ENCODE assay signal across 9 mouse cellular contexts in the genomic region with DNA sequence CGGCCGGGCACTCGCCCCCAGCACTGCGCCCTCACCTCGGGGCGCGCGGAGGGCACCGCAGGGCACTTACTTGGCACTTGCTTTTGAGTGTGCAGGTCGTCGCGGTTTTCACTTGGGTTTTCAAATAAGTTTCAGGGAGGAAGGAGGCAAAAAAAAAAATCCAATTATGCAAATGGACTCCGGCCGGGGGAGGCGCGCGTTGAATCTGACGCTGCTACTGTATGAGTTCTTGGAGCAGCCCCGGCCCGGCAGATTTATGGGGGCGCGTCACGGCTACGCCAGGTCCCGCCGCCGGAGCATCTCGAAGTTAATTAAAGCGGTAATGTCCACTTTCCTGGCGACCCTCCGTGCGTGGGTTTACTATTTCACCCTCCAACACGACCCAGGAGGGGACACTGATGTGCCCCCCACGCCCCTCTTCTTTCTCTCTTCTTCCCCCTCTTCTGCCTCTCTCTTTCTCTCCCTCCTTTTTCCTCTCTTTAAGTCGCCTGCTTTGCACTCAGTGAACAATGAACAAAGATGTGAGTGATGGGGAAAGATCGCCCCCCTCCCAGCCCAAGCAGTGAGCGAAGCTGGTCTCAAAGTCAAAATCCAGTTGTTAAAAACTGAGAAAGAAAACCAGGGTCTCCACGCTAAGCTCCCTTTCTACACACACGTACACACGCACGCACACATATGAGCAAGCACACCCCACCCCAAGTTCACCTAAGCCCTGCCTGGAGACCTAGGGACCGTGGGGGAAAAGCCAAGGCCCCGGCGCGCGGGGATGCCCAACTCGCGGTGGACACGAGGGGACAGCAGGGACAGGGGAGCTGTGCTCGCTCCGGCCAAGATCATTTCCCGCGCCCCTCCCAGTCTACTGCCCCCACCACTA. TPM values are rescaled to one million over a fixed set of nuclear protein-coding genes. Genes with fewer than 3 reads are reported as not detected.
DNase-seq lines count a peak whose midpoint lies in the region; ATAC-seq and TF ChIP-seq lines count a peak whose summit lies in the region.
"Had no signal": no experiment of that assay in that cellular context is flagged by ENCODE, and none has a peak within 500 bp of the region (broad histone marks: within the 10 kb centered on the region; RNA-seq: fewer than 3 reads in every experiment).

No protein-coding gene starts in this region.

- peaks cover 55% of the 10 kb centered on the region for H3K4me1 ChIP-seq in kidney, embryonic 15.5 days
- H3K4me1 ChIP-seq in stomach, postnatal 0 days (replicated peaks; ENCODE audit: control insufficient read depth, insufficient read depth), result no peaks in the 10 kb centered on the region

- peak overlapping the region; percentile 99 for H3K4me2 ChIP-seq in kidney, embryonic 15.5 days
- peak overlapping the region; percentile 79 for H3K4me2 ChIP-seq in stomach, postnatal 0 days (replicated peaks; ENCODE audit: low read depth)

- H3K9ac ChIP-seq in kidney, embryonic 15.5 days, result peak overlapping the region; percentile 47
- H3K9ac ChIP-seq in stomach, postnatal 0 days (ENCODE audit: low read length), result peak overlapping the region; percentile 56

- WGBS in kidney, embryonic 15.5 days, result under 1% methylated on average over 53 of the region's 53 CpGs
- 1% methylated on average over 53 of the region's 53 CpGs for WGBS in stomach, postnatal 0 days

- 0 out of 2 replicates have a peak overlapping the region, but pooled peaks have one; percentile 14 for H3K27ac ChIP-seq in kidney, embryonic 15.5 days
- H3K27ac ChIP-seq in stomach, postnatal 0 days (replicated peaks), result peak overlapping the region; percentile 69

- H3K36me3 ChIP-seq in kidney, embryonic 15.5 days, result no peaks in the 10 kb centered on the region
- H3K36me3 ChIP-seq in stomach, postnatal 0 days (ENCODE audit: control insufficient read depth, insufficient read depth, low read length), result no peaks in the 10 kb centered on the region

- H3K9me3 ChIP-seq in kidney, embryonic 15.5 days (replicated peaks), result no peaks in the 10 kb centered on the region
- no peaks in the 10 kb centered on the region for H3K9me3 ChIP-seq in stomach, postnatal 0 days (ENCODE audit: control insufficient read depth, low read length)

- TF ChIP-seq EP300 in stomach, postnatal 0 days (optimal IDR thresholded peaks at IDR 0.05), result no peak

- DNase-seq in kidney, postnatal 25 days, result no peak
- DNase-seq in R1 (ENCODE audit: low read depth, low spot score), result peak; percentile 33
- peak; percentile 54 for DNase-seq in embryo, embryonic 10 days (ENCODE audit: low spot score)
- DNase-seq in heart, postnatal 10 days, result peak; percentile 23 to 47
- peak; percentile 57 for DNase-seq in lung, postnatal 10 days
- DNase-seq in stomach, postnatal 0 days (ENCODE audit: low spot score), result peak; percentile 18
- no peak for DNase-seq in spleen, adult 12 weeks (ENCODE audit: low spot score)

- ATAC-seq in kidney, embryonic 15.5 days (replicated peaks; ENCODE audit: low FRiP score), result peak; percentile 66; the same call in 1 of the 2 replicates
- no peak for ATAC-seq in stomach, postnatal 0 days (ENCODE audit: low FRiP score, low TSS enrichment)

- intact Hi-C loops in heart, postnatal 10 days (cut with DNase I), result loop anchor here (1.0 to 10.0 kb wide), 7 partner anchors 68 to 1865 kb away; no protein-coding TSS in a partner anchor

- H3K27me3 ChIP-seq in kidney, embryonic 15.5 days, result peaks cover 96% of the 10 kb centered on the region
- H3K27me3 ChIP-seq in stomach, postnatal 0 days (ENCODE audit: control insufficient read depth, insufficient read depth, low read length), result no peaks in the 10 kb centered on the region; the same call in 1 of the 2 replicates
- H3K27me3 ChIP-seq: CH12.LX had no signal

- no peak; the same call in 1 of the 2 replicates for TF ChIP-seq CTCF in stomach, postnatal 0 days (IDR thresholded peaks at IDR 0.05; ENCODE audit: low read depth)

- peak overlapping the region; percentile 61 for H3K4me3 ChIP-seq in kidney, embryonic 15.5 days (replicated peaks)
- peak overlapping the region; percentile 59 for H3K4me3 ChIP-seq in stomach, postnatal 0 days (ENCODE audit: low read depth, low read length)

RNA-seq across cellular contexts. Expression of gene Zfp536, which starts 3.7 kb away (rescaled TPM):
- 6.7 and 9.5 TPM in 2 replicates for polyA plus RNA-seq in kidney, embryonic 15.5 days (2015; fragmentation: Nextera tagmentation; extraction: Ambion mirVana)
- total RNA-seq in heart, postnatal 10 days (2021), result 10 to 100 TPM; 10.6 to 13.3 TPM
- polyA plus RNA-seq in stomach, postnatal 0 days (2015; fragmentation: Nextera tagmentation; extraction: Ambion mirVana), result 4.3 and 5.0 TPM in 2 replicates
- total RNA-seq: CH12.LX had no signal

Comparison
In these comparisons a context has a peak if more than half of its experiments do, and no peak if none do; other contexts are left out.
1. DNase-seq: peak in R1 (single experiment), embryo, embryonic 10 days (single experiment), heart, postnatal 10 days (2 of 2), lung, postnatal 10 days (single experiment) and stomach, postnatal 0 days (single experiment); none in kidney, postnatal 25 days (0 of 2) and spleen, adult 12 weeks (single experiment).